Mouse (Mus musculus) left cerebral cortex, adult 18-20 months (tissue): Measurements from ENCODE around the gene Rpl19. TPM values are rescaled to one million over a fixed set of nuclear protein-coding genes. Genes with fewer than 3 reads are reported as not detected.

Experiments used
- DNase-seq, 2 experiments: peaks; one replicate each; pipeline ENCODE4 v3.0.0; 2021 to 2022; ENCODE audit warnings: low spot score in 2 of 2, mixed read lengths in 1 of 2
- total RNA-seq, 2 experiments: library from RNA; stranded (reverse); gene quantifications; 2 replicates each; pipeline ENCODE4 v1.2.3; 2021

Rpl19 gene
- total RNA-seq, 2 experiments from 2014 or later, result 627 to 650 TPM

- DNase-seq, result no peak
These were observed 28.3 kb upstream of the Rpl19 start for GRCm38 (mm10) chr11:97998074-97998793.

DNA sequence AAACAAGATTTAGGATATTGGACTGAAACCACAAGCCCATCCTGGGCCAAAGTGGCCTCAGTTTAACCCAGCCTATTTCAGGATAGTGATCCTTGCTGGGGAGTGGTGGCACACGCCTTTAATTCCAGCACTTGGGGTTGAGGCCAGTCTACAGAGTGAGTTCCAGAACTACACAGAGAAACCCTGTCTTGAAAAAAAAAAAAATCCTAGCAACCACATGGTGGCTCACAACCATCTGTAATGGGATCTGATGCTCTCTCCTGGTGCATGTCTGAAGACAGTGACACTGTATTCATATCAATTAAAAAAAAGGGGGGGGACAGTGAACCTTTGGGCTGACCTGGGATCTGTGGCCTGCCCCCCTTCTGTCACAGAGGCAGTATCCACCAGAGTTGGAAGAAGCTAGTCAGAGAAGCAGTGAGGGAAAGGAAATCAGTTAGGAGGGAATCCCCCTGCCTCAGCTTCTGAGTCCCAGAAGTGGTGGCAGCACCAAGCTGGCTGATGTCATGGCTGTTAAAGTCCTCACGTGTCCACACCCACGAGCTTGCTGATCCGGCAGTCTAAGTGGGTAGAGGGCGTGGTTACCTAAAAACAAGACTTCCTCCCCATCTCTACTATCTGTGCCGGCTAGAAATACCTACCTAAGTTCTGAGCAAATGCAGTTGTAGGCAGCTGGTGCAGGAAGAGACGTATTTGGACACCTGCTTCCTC is 27.5 kb upstream of the Rpl19 start:
- no peak for DNase-seq

- DNase-seq, result no peak
These were observed 26.8 kb upstream of the Rpl19 start for GRCm38 (mm10) chr11:97999748-98000147.

DNA sequence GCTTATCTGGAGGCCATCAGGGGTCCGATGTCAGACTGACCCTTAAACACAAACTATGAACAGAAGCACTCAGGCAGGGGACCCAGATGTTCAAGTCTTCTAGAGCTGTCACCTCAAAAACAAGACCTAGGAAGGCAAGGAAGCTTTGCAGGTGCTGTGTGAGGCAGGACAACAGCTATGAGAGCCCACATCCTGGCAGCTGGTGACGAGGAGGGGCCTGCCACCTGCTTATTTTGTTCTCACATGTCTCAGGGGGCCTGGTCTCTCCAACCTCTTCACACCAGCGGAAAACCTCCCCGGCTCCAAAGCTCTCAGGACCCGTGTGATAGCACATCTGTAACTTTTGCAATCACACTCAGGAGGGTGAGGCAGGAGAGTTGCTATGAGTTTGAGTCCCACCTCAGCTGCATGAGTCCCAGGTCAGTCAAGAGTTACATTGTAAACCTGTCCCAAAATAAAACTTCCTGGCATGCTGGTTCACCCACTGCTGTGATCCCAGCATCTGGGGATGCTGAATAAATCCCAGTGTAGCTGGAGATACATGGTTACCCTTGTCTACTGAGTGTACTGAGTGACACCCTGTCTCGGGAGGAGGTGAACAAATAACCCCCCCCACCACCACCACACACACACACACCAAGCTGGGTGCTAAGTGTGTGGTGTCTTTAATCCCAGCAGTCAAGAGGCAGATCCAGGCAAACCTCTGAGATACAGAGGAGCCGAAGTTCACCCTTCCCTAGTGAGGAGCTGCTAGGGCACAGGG is 26.0 kb upstream of the Rpl19 start:
- no peak for DNase-seq

DNA sequence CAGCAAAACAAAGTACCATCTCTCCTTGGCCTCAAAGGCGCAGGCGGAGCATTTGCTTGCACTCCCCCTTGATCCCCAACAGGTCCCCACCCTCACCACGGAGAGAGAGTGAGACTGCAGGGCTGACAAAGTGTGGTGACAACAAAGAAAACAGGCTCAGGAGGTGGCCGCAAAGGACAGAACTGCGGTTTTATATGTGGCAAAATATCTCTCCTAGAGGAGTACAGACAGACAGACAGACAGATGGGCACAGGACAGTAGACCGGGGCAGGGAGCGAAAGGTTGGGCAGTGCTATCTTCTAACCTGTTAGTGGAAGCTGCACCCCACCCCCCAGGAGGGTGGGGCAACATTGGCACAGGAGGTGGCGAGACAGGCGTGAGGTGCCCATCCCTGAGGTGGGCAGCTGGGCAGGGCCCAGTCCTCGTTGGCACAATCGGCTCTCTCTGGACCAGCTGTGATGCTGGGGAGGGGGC is 25.1 kb upstream of the Rpl19 start:
- DNase-seq, result no peak

GRCm38 (mm10) chr11:98001986-98002385 is 24.5 kb upstream of the Rpl19 start:
- no peak for DNase-seq

- peak; percentile 75 to 82 for DNase-seq
These were observed 23.9 kb upstream of the Rpl19 start for GRCm38 (mm10) chr11:98002627-98003026.

GRCm38 (mm10) chr11:98003171-98003671 is 23.3 kb upstream of the Rpl19 start:
- DNase-seq, result no peak

DNA sequence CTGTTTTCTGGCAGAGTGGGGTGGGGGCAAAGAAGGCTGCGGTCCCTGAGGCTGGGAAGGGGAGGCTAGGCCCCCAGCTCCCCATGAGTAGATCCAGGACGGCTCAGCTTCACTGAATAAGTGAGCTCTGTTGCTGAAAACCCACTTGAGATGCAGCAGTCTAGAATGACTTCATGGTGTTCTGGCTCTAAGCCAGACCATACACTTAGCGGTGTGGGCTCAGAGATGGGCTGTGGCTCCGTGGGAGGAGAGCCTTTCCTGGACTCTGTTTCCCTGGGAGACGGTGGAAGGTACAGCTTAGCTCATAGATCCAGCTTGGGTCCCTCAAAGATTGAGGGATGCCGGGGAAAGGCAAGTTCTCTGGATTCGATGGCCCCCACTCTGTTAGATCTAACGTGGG is 22.3 kb upstream of the Rpl19 start:
- peak; percentile 67 to 70 for DNase-seq

GRCm38 (mm10) chr11:98005076-98005475 is 21.4 kb upstream of the Rpl19 start:
- no peak for DNase-seq

DNA sequence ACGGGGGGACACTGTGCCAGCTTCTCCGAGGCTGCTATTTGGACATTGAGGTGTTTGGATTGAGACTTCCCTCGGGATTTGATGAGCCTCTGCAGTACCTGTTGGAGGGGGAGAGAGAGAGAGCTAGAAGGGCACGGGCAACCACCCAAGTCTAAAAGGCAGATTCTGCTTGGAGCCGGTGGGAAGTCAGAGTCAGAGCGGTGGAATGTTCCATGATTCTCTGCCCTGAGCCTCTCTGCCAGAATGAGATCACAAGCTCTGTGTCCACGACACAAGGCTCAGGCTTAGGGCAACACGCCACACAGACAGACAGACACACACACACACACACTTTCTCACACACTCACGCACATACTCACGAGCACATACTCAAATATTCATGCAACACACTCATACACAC is 20.8 kb upstream of the Rpl19 start:
- DNase-seq, result no peak

- DNase-seq, result no peak
These were observed 18.4 kb upstream of the Rpl19 start for GRCm38 (mm10) chr11:98008087-98008486.

DNA sequence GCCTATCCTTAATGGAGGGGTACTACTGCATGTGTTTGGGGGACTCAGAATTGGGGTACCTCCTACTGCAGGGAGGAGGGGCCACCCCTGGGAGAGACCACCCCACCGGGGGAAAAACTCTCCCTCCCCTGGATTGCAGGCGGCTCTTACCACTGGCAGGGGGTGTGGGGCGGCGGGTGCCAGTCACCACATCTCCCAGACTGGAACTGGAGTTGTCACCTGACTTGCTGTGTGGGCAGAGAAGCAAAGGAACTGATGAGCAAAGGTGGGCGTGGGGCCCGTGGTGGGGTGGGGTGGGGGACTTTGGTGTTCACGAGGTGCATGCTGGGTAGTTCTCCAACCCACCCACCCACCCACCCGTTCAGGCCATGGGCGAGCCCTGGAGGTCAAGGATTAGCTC is 14.8 kb upstream of the Rpl19 start:
- DNase-seq, result peak in 1 of 2 experiments; percentile 67

GRCm38 (mm10) chr11:98012831-98013230 is 13.7 kb upstream of the Rpl19 start:
- no peak for DNase-seq

DNA sequence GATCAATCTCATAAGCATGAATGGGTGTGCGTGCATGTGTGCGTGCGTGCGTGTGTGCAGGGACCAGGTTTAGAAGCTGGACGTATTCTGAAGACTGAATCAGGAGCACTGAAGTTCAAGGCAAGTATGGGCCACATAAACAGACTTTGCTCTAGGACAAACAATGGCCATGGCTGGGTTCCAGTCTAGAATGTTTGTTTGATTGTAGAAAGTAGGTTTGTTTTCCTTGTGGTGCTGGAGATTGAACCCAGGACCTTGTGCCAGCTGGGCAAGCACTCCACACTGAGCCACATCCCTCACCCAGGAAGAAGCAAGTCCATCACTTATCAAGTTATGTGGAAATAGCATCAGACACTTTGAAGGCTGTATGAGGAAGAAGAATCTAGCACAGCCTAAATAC is 10.3 kb upstream of the Rpl19 start:
- DNase-seq, result no peak

- DNase-seq, result no peak
These were observed 9.7 kb upstream of the Rpl19 start for GRCm38 (mm10) chr11:98016824-98017223.

DNA sequence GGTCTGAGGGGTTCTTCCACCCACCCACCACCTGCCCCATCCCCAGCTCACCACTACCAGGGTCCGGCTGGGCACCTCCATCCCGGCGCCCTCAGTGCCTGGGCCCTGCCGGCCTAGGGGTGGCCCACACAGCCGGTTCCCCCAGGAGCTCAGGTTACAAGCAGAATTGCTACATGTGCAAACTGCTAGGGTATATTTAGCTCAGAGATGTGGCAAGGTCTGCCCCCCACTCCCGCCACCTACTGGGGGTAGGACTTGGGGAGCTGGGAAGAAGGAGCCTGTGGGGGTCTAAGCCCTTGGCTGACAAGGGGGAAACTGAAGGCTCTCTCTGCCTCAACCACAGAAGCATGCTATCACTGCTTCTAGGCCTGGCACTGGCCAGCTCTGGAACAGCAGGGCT is 8.3 kb upstream of the Rpl19 start:
- no peak for DNase-seq

DNA sequence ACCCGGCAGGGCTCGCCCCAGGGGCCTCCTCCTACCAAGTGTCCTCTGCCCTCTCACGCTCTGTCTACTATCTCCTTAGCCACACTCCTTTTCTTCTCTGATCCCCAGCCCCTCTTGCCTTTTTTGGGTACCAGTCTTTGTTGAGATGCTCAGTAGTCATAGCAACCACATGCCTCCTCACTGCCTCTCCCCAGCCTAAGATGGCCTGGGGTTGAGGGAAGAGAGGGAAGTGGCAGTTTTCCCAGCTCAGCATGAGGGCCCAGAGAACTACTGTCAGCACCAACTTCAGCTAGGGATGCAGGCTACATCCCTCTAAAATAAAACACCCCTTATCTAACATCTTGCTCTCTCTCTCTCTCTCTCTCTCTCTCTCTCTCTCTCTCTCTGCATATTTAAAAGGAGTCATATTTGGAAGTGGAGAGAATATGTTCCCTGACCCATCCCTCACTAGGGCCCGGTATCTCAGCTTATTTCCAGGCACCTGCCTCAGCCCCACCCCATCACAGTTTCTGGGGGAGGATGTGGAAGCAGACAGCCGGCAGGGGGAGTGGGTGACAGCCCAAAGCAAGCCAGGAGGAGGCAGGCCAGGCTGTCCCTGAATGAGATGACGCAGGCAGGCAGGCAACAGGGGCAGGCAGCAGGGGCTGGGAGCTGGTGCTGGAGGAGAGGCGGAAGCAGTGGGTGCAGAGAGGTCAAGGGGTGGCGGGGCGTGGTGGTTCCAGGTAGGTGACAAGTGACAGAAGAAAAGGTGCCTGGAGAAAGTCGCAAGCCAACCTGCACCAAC is 7.5 kb upstream of the Rpl19 start:
- DNase-seq, result peak; percentile 75 to 87

GRCm38 (mm10) chr11:98019883-98020610 is 6.5 kb upstream of the Rpl19 start:
- no peak for DNase-seq

DNA sequence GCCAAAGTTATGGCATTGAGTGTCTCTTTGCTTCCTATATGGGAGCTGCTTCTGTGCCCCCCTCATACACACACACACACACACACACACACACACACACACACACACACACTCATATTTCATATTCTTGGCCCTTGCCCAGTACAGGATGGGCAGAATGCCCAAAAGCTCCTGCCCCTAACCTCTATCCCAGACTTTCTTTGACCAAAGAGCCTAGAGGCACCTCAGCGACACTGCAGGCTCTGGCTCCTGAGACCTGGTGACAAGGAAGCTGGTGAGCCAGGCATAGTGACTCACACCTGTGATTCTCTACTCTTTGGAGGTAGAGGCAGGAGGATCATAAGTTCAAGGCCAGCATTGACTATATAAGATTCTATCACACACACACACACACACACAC is 5.8 kb upstream of the Rpl19 start:
- no peak for DNase-seq
